13 mouse cellular contexts compared by ENCODE assay signal in genomic region chrX:152860008-152860407, GRCm38 (mm10).
"Had no signal": no experiment of that assay in that cellular context is flagged by ENCODE, and none has a peak within 500 bp of the region (broad histone marks: within the 10 kb centered on the region; RNA-seq: fewer than 3 reads in every experiment).

No protein-coding gene starts in this region.

- H3K4me2 ChIP-seq: intestine, embryonic 15.5 days; limb, embryonic 15.5 days; liver, embryonic 12.5 days; lung, embryonic 15.5 days; neural tube, embryonic 15.5 days had no signal

- H3K4me1 ChIP-seq: intestine, embryonic 15.5 days; limb, embryonic 15.5 days; liver, embryonic 12.5 days; lung, embryonic 15.5 days; midbrain, embryonic 10.5 days; neural tube, embryonic 15.5 days had no signal

- ATAC-seq: intestine, embryonic 15.5 days; liver, embryonic 12.5 days had no signal

- H3K36me3 ChIP-seq: intestine, embryonic 15.5 days; limb, embryonic 15.5 days; liver, embryonic 12.5 days; lung, embryonic 15.5 days; midbrain, embryonic 10.5 days; neural tube, embryonic 15.5 days had no signal

- H3K27ac ChIP-seq: intestine, embryonic 15.5 days; left cerebral cortex, adult 2 months; limb, embryonic 15.5 days; liver, embryonic 12.5 days; lung, embryonic 15.5 days; midbrain, embryonic 10.5 days; neural tube, embryonic 15.5 days had no signal

- H3K27me3 ChIP-seq: limb, embryonic 15.5 days; liver, embryonic 12.5 days; lung, embryonic 15.5 days; neural tube, embryonic 15.5 days had no signal

- H3K4me3 ChIP-seq: intestine, embryonic 15.5 days; left cerebral cortex, adult 2 months; limb, embryonic 15.5 days; liver, embryonic 12.5 days; lung, embryonic 15.5 days; midbrain, embryonic 10.5 days; myocyte; neural tube, embryonic 15.5 days had no signal

- DNase-seq: lung, postnatal 36 days; midbrain, embryonic 14.5 days; right cerebral cortex, adult 18-20 months; right cerebral cortex, postnatal 25 days; thymus, postnatal 36 days had no signal

- H3K9ac ChIP-seq: intestine, embryonic 15.5 days; limb, embryonic 15.5 days; liver, embryonic 12.5 days; lung, embryonic 15.5 days; neural tube, embryonic 15.5 days had no signal

- H3K9me3 ChIP-seq: intestine, embryonic 15.5 days; limb, embryonic 15.5 days; lung, embryonic 15.5 days; neural tube, embryonic 15.5 days had no signal
